Mouse (Mus musculus) midbrain, embryonic 13.5 days (tissue): ENCODE results near the gene Sohlh1. TPM values are rescaled to one million over a fixed set of nuclear protein-coding genes. Genes with fewer than 3 reads are reported as not detected.

Experiments
- ATAC-seq: fragments of 200-750 bp; cut with Nextera tagmentation; 2 replicates; pipeline ENCODE4 v1.8.0; 2017; ENCODE audit warnings: mild to moderate bottlenecking, moderate TSS enrichment, moderate library complexity
- H3K27ac ChIP-seq: fragments of 300-500 bp; sonication (generic); 2 replicates; pipeline ENCODE4 v1.5.1; 2015; ENCODE audit warnings: inconsistent platforms, mild to moderate bottlenecking, moderate library complexity
- H3K27me3 ChIP-seq: fragments of 300-500 bp; sonication (generic); 2 replicates; pipeline ENCODE4 v1.6.1; 2015; ENCODE audit warnings: mild to moderate bottlenecking, inconsistent platforms
- H3K36me3 ChIP-seq: fragments of 300-500 bp; sonication (generic); 2 replicates; pipeline ENCODE4 v1.6.1; 2015; ENCODE audit warnings: mild to moderate bottlenecking, inconsistent platforms
- H3K4me1 ChIP-seq: fragments of 300-500 bp; sonication (generic); replicated peaks from 2 replicates; pipeline ENCODE4 v1.6.1; 2015; ENCODE audit warnings: inconsistent platforms
- H3K4me2 ChIP-seq: fragments of 300-500 bp; sonication (generic); replicated peaks from 2 replicates; pipeline ENCODE4 v1.6.1; 2015; ENCODE audit warnings: moderate library complexity, mild to moderate bottlenecking, inconsistent platforms
- H3K4me3 ChIP-seq: fragments of 300-500 bp; sonication (generic); replicated peaks from 2 replicates; pipeline ENCODE4 v1.5.1; 2015; ENCODE audit warnings: mild to moderate bottlenecking, inconsistent platforms
- H3K9ac ChIP-seq: fragments of 300-500 bp; sonication (generic); replicated peaks from 2 replicates; pipeline ENCODE4 v1.6.1; 2015; ENCODE audit warnings: mild to moderate bottlenecking, inconsistent platforms
- H3K9me3 ChIP-seq: fragments of 300-500 bp; sonication (generic); 2 replicates; pipeline ENCODE4 v1.6.1; 2016; ENCODE audit warnings: mild to moderate bottlenecking, inconsistent platforms
- WGBS: fragments of 180-500 bp; shearing (Covaris S2); methylation state at CpG from one replicate; pipeline ENCODE4 v1.1.7; 2015; 5-methylcytosine and 5-hydroxymethylcytosine counted together
- polyA plus RNA-seq: library from polyadenylated mRNA; unstranded; fragments of >200 nt; fragmentation: Nextera tagmentation; extraction: Ambion mirVana; gene quantifications from 2 replicates; pipeline ENCODE4 v1.2.1, GENCODE M21; 2015

The Sohlh1 gene
- polyA plus RNA-seq, result not detected in 2 replicates

DNA sequence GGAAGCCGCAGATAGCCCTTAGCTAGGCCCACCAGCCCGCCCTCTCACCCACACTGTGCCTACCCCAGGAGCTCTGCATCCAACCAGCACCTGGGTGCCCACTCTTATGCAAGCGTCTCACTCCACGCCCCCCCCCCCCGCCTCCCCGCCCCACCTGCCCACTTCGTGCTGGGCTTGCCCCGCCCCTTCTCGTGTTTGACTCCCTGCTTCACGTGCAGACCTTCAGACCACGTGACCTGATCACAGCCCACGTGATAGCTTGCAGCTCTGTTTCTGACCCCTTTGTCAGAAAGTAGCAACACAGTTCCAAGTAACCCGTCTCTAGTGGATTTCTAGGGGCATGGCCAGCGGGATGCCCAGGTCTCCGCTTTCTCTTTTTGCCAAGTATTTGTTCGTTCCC is at the start of gene Sohlh1:
TSS of gene Sohlh1 (minus strand) at position 23 of the 400 bp plus-strand sequence.
- no peak for ATAC-seq
- Histone ChIP-seq H3K9me3 (no peaks in the 10 kb centered on the region), H3K4me2 (no peak within 1 kb of the TSS), H3K4me1 (no peaks in the 10 kb centered on the region), H3K4me3 (no peak within 1 kb of the TSS), H3K9ac (no peak within 1 kb of the TSS), H3K27ac (no peak within 1 kb of the TSS), H3K27me3 (no peaks in the 10 kb centered on the region), H3K36me3 (no peaks in the 10 kb centered on the region)
- 86% methylated on average over 12 of the region's 16 CpGs for WGBS

DNA sequence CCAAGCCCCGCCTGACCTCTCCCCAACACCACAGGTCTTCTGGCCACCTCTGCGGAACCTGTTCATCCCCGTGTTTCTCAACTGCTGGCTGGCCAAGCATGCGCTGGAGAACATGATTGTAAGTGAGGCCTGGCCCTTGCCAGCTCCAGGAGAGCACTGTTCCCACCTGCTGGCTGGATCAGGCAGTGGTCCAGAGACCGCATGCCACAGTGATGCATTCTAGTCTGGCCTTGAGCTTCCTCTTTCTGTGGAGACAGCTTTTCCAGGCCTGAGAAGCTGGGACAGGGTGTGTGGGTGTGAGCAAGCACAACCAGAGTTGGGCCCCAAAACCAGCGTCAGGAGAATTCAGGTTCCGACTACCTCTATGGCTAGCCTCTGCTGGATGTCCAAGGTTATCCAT is 45.4 kb upstream of the Sohlh1 start:
- ATAC-seq, result no peak

DNA sequence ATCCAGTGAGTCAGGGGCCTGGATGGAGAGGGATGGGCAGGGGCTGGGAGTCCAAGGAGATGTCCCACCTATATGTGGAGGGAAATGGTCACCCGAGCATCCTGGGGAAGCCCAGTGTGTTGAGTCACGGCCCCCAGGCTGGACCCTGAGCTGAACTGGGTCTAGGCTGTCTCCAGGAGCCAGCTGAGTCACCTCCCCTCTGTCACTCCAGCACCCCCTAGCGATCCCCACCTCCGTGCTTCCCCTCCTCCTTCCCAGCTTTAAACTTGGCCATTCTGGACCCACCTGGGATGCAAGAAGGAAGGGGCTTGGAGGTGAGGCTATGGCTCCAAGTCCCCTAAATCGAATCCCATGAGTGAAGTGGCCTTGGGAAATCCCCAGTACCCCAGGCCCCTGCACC is 41.1 kb upstream of the Sohlh1 start:
- Histone ChIP-seq H3K9ac (no peak overlapping the region), H3K9me3 (no peaks in the 10 kb centered on the region), H3K36me3 (no peaks in the 10 kb centered on the region), H3K4me2 (no peak overlapping the region), H3K4me1 (no peaks in the 10 kb centered on the region), H3K27me3 (no peaks in the 10 kb centered on the region), H3K27ac (no peak overlapping the region), H3K4me3 (no peak overlapping the region)
- WGBS, result 78% methylated on average over 5 of the region's 5 CpGs
- no peak for ATAC-seq

More for the DNA sequence above, 45.4 kb upstream of the Sohlh1 start:
- H3K4me1 ChIP-seq, result no peaks in the 10 kb centered on the region
- no peak overlapping the region for H3K4me3 ChIP-seq
- H3K9ac ChIP-seq, result no peak overlapping the region
- no peak overlapping the region for H3K27ac ChIP-seq
- no peaks in the 10 kb centered on the region for H3K36me3 ChIP-seq
- WGBS, result 88% methylated on average over 7 of the region's 7 CpGs
- no peaks in the 10 kb centered on the region for H3K27me3 ChIP-seq
- no peaks in the 10 kb centered on the region for H3K9me3 ChIP-seq
- no peak overlapping the region for H3K4me2 ChIP-seq

DNA sequence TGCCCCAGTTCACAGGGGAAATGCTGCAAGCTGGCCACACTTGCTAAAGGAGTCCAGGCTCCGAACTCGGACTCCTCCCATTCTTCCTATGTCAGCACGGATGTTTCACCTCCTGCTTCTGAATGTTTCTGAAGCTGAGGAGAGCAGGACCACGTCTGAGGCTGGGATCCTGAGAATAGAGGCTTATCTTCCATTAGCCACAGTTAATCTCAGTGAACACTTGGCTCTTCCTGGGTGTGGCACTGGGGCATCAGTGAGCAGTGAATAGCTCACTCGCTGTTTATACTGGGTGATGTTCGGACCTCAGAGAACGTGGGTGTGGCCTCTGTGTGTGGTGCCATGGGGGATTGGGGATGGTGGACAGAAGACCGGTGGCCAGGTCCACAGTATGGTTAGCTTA is 40.2 kb upstream of the Sohlh1 start:
- no peaks in the 10 kb centered on the region for H3K9me3 ChIP-seq
- no peak overlapping the region for H3K9ac ChIP-seq
- H3K27me3 ChIP-seq, result no peaks in the 10 kb centered on the region
- no peak overlapping the region for H3K4me2 ChIP-seq
- H3K4me1 ChIP-seq, result no peaks in the 10 kb centered on the region
- H3K27ac ChIP-seq, result no peak overlapping the region
- H3K36me3 ChIP-seq, result no peaks in the 10 kb centered on the region
- no peak for ATAC-seq
- 73% methylated on average over 8 of the region's 8 CpGs for WGBS
- no peak overlapping the region for H3K4me3 ChIP-seq

DNA sequence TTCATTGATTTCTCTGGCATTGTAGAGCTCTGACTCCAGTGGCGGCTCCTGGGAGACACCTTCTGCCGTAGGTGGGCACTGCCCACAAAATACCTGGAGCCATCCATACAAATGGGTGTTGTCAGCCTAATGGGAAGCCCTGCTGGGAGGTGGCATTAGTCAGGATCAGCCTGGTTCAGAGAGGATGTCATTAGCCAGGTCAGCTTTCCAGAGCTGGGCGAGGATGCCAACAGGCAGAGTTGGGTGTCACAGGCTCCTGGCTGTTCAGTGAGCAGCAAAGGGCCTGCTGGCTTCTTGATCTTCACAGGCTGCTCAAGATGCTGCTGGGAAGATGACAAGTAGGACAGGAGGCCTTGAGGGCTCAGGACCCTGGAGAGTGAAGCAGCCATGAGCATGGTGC is 37.7 kb upstream of the Sohlh1 start:
- Histone ChIP-seq H3K9me3 (no peaks in the 10 kb centered on the region), H3K4me3 (no peak overlapping the region), H3K36me3 (no peaks in the 10 kb centered on the region), H3K27ac (no peak overlapping the region), H3K9ac (no peak overlapping the region), H3K4me2 (no peak overlapping the region), H3K4me1 (no peaks in the 10 kb centered on the region), H3K27me3 (no peaks in the 10 kb centered on the region)
- no peak for ATAC-seq
- 91% methylated on average over 3 of the region's 3 CpGs for WGBS

DNA sequence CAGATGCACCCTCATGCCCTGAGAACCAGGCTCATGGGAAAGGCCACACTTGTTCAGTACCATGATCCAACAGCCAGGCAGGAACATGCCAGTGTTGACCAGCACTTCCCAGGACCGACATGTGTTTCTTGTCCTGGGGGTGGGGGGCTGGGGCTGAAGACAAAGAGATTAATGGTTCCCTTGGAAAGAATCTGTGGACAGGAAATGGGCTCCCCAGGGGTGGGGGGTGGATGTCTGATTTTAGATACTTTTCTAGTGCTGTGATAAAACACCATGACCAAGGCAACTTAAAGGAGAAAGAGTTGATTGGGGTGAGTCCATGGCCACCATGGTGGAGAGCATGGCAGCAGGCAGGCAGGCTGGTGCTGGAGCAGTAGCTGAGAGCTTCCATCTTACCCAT is 35.2 kb upstream of the Sohlh1 start:
- WGBS, result 65% methylated on average over 1 of the region's 1 CpGs
- H3K4me1 ChIP-seq, result peaks cover 9% of the 10 kb centered on the region
- H3K36me3 ChIP-seq, result no peaks in the 10 kb centered on the region
- no peak overlapping the region for H3K27ac ChIP-seq
- H3K27me3 ChIP-seq, result peaks cover 18% of the 10 kb centered on the region
- no peak overlapping the region for H3K9ac ChIP-seq
- H3K4me3 ChIP-seq, result no peak overlapping the region
- H3K4me2 ChIP-seq, result no peak overlapping the region
- no peak for ATAC-seq
- H3K9me3 ChIP-seq, result no peaks in the 10 kb centered on the region

DNA sequence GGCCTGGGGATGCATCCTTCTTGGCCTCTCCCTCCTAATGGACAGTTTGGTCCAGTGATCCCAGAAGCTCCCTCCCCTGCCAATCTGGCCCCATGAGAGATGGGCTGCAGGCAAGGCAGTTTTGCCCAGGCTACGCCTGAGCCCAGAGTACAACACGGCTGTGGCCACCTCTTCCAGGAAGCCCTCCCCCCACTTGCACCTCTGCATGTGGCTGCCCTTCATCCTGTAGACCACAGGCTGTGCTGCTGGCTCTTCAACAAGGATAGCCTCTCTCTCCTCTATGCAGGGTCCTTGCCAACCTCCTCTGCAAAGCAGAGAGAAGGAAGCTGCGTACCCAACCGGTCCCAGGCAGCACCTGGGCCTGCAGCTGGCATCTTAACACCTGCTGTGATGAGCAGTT is 32.0 kb upstream of the Sohlh1 start:
- Histone ChIP-seq H3K27ac (no peak overlapping the region), H3K9me3 (no peaks in the 10 kb centered on the region), H3K36me3 (no peaks in the 10 kb centered on the region), H3K4me3 (no peak overlapping the region), H3K9ac (no peak overlapping the region), H3K27me3 (peaks cover 30% of the 10 kb centered on the region), H3K4me2 (no peak overlapping the region), H3K4me1 (peaks cover 10% of the 10 kb centered on the region)
- ATAC-seq, result no peak
- WGBS, result 72% methylated on average over 4 of the region's 4 CpGs

DNA sequence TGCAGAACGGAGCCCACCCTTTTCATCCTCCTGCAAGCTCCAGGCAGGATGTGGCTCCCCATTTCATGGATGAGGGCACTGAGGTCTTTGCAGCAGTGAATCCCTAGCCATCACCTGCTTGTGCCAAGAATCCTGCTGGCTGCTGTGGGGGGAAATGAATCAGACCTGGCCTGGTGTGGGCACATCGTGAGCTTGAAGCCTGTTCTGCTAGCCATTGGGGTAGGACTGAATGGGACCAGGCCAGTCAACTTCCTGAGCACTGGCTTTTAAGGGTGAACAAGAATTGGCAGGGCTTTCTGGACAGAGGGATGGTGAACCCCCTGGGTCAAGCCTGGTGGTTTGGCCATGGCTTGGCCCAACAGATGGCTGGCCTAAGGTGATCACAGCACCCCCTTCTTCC is 31.5 kb upstream of the Sohlh1 start:
- Histone ChIP-seq H3K4me2 (peak overlapping the region; percentile 58), H3K4me1 (peaks cover 10% of the 10 kb centered on the region), H3K4me3 (peak overlapping the region; percentile 49; the same call in 1 of the 2 replicates), H3K36me3 (no peaks in the 10 kb centered on the region), H3K9ac (peak overlapping the region; percentile 68; the same call in 1 of the 2 replicates), H3K27me3 (peaks cover 30% of the 10 kb centered on the region), H3K27ac (no peak overlapping the region), H3K9me3 (no peaks in the 10 kb centered on the region)
- WGBS, result 76% methylated on average over 2 of the region's 2 CpGs
- ATAC-seq, result no peak

DNA sequence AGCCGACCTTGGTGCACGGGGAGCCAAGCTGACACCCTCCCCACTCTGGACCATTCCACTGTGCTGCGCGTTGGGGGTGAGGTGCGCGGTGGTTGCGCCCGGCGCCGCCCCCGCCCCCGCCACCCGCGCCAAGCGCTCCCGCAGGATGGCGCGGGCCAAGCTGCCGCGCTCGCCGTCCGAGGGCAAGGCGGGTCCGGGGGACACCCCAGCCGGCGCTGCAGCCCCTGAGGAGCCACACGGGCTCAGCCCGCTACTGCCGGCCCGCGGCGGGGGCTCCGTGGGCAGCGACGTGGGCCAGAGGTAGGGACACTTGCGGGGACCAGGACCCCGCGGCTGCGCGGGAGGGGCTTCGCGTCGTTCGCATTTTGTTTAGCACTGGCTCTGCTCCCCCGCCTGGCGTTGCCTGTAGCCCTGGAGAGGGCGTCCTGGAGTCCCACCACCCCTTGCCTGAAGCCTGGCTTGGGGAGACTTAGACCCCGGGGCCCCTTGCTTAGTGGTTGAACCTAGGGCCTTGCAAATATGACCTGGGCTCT is 30.8 kb upstream of the Sohlh1 start:
- peaks cover 10% of the 10 kb centered on the region for H3K4me1 ChIP-seq
- H3K9me3 ChIP-seq, result no peaks in the 10 kb centered on the region
- peaks cover 30% of the 10 kb centered on the region for H3K27me3 ChIP-seq
- peak overlapping the region; percentile 68 for H3K9ac ChIP-seq
- H3K27ac ChIP-seq, result no peak overlapping the region
- peak overlapping the region; percentile 49 for H3K4me3 ChIP-seq
- WGBS, result 3% methylated on average over 49 of the region's 49 CpGs
- ATAC-seq, result peak; percentile 81
- no peaks in the 10 kb centered on the region for H3K36me3 ChIP-seq
- peak overlapping the region; percentile 58 for H3K4me2 ChIP-seq

DNA sequence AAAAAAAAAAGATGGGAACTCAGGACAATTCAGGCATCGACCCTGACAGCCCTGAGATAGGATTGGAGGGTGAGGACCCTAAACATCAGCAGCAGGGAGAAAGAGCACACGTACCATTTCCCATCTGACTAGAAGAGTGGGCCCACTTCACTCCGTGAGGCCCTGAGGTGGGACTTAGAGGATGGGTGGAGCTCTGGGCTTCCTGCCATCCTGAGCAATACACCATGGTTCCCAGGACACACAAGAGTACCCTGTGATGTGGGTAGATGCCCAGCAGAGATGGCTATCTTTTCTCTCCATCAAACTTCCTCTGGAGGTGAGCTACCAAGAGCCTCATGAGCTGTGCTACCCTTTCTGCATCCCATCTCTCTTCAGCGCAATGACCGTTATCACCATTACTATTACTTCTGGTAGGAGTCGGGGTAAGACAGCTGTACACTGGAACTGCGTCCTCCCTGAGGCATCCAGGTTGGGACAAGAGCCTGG is 30.2 kb upstream of the Sohlh1 start:
- ATAC-seq, result peak; percentile 21; the same call in 1 of the 2 replicates
- no peaks in the 10 kb centered on the region for H3K9me3 ChIP-seq
- WGBS, result 29% methylated on average over 7 of the region's 7 CpGs
- H3K4me3 ChIP-seq, result peak overlapping the region; percentile 49
- H3K4me2 ChIP-seq, result peak overlapping the region; percentile 58
- H3K27me3 ChIP-seq, result peaks cover 30% of the 10 kb centered on the region
- no peak overlapping the region for H3K27ac ChIP-seq
- peaks cover 10% of the 10 kb centered on the region for H3K4me1 ChIP-seq
- H3K9ac ChIP-seq, result peak overlapping the region; percentile 68
- H3K36me3 ChIP-seq, result no peaks in the 10 kb centered on the region

DNA sequence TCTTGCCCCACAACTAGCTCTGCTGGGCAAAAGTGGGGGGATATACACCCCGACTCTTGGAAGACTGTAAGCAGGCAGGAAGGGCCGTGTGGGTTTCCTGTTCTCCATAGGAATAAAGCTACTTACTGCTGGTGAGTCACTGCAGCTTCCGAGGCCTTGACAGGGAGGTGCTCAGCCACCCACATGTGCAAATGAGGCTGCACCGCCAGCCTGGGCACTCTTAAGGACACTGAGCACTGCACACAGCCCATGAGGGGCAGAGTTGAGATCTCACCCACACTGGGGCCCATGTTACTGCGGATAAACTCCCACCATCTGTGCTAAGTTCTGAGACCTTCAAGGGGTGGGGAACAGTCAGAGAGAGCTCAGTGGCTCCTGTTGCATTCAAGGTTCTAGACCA is 19.6 kb upstream of the Sohlh1 start:
- peaks cover 18% of the 10 kb centered on the region for H3K4me1 ChIP-seq
- no peak overlapping the region for H3K4me3 ChIP-seq
- WGBS, result 67% methylated on average over 5 of the region's 5 CpGs
- no peak overlapping the region for H3K4me2 ChIP-seq
- H3K36me3 ChIP-seq, result no peaks in the 10 kb centered on the region
- H3K27me3 ChIP-seq, result peaks cover 33% of the 10 kb centered on the region
- H3K27ac ChIP-seq, result no peak overlapping the region
- no peaks in the 10 kb centered on the region for H3K9me3 ChIP-seq
- ATAC-seq, result no peak
- H3K9ac ChIP-seq, result no peak overlapping the region

DNA sequence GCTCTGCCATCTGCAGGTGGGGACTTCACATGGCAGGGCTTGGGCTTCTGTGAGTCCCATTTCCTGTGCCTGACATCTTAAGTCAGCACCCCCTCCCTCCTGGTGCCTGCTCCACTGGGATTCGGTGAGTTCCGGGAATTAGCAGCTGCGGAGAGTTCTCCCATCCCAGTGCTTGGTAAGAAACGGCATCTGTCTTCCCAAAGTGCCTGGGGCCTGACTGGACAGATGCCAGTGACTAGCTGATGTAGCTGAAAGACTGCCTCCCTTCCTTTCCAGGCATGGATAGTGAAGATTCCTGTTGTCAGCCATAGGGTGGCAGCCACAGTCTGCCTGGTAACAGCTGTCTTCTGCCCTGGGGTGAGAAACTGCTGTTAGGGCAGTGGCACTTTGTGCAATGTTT is 18.4 kb upstream of the Sohlh1 start:
- Histone ChIP-seq H3K4me2 (no peak overlapping the region), H3K4me3 (no peak overlapping the region), H3K36me3 (no peaks in the 10 kb centered on the region), H3K27me3 (peaks cover 33% of the 10 kb centered on the region), H3K4me1 (peaks cover 18% of the 10 kb centered on the region), H3K9me3 (no peaks in the 10 kb centered on the region), H3K27ac (no peak overlapping the region), H3K9ac (no peak overlapping the region; the same call in 1 of the 2 replicates)
- WGBS, result 18% methylated on average over 4 of the region's 4 CpGs
- ATAC-seq, result no peak

DNA sequence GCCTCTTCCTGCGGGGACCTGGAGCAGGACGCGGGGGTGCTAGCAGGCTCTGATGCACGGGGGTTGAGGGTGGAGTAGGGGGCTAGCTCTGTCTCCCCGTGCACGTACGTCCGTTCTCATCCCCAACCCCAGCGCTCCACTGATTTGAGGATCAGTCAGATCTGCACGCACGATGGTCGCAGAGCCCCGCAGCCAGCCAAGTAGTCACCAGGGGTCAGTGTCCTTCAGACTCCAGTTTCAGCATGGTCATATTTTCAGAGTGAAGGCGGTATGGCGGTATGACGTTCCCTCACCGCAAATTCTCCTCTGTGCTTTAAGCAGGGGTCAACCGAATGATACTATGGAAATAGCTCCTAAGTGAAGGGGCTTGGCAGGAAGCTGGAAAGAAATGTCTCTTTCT is 17.2 kb upstream of the Sohlh1 start:
- H3K4me1 ChIP-seq, result peaks cover 18% of the 10 kb centered on the region
- no peak overlapping the region for H3K27ac ChIP-seq
- peaks cover 33% of the 10 kb centered on the region for H3K27me3 ChIP-seq
- whole genome bisulfite sequencing, result 5% methylated on average over 18 of the region's 18 CpGs
- H3K4me3 ChIP-seq, result peak overlapping the region; percentile 61
- no peaks in the 10 kb centered on the region for H3K36me3 ChIP-seq
- H3K9me3 ChIP-seq, result no peaks in the 10 kb centered on the region
- peak overlapping the region; percentile 71; the same call in 1 of the 2 replicates for H3K9ac ChIP-seq
- ATAC-seq, result peak; percentile 29; the same call in 1 of the 2 replicates
- H3K4me2 ChIP-seq, result peak overlapping the region; percentile 99
